Mouse (Mus musculus) intestine, postnatal 0 days (tissue): ENCODE measurements around the gene Lctl. TPM values are rescaled to one million over a fixed set of nuclear protein-coding genes. Genes with fewer than 3 reads are reported as not detected.

ENCODE experiments used
- ATAC-seq: fragments of 200-750 bp; cut with Nextera tagmentation; 2 replicates; pipeline ENCODE4 v1.8.0; 2017; ENCODE audit warnings: mild to moderate bottlenecking, moderate TSS enrichment, moderate library complexity
- H3K27ac ChIP-seq: fragments of 300-500 bp; sonication (generic); 2 replicates; pipeline ENCODE4 v1.5.1; 2014; ENCODE audit warnings: mild to moderate bottlenecking, low read depth, low read length, moderate library complexity
- H3K27me3 ChIP-seq: fragments of 300-500 bp; sonication (generic); replicated peaks from 2 replicates; pipeline ENCODE4 v1.6.1; 2014; ENCODE audit warnings: low read length, mixed read lengths; ENCODE audit not compliant: control insufficient read depth, insufficient read depth
- H3K36me3 ChIP-seq: fragments of 300-500 bp; sonication (generic); 2 replicates; pipeline ENCODE4 v1.6.1; 2014; ENCODE audit warnings: mild to moderate bottlenecking, moderate library complexity; ENCODE audit not compliant: control insufficient read depth, insufficient read depth
- H3K4me1 ChIP-seq: fragments of 300-500 bp; sonication (generic); replicated peaks from 2 replicates; pipeline ENCODE4 v1.6.1; 2014; ENCODE audit warnings: antibody characterized with exemption, low read length, mixed read lengths; ENCODE audit not compliant: control insufficient read depth, insufficient read depth
- H3K4me2 ChIP-seq: fragments of 300-500 bp; sonication (generic); replicated peaks from 2 replicates; pipeline ENCODE4 v1.6.1; 2014; ENCODE audit warnings: low read depth, mild to moderate bottlenecking, moderate library complexity
- H3K4me3 ChIP-seq: fragments of 300-500 bp; sonication (generic); 2 replicates; pipeline ENCODE4 v1.5.1; 2014; ENCODE audit warnings: low read depth, low read length
- H3K9ac ChIP-seq: fragments of 300-500 bp; sonication (generic); 2 replicates; pipeline ENCODE4 v1.6.1; 2014; ENCODE audit warnings: mild to moderate bottlenecking, low read depth, low read length
- H3K9me3 ChIP-seq: fragments of 300-500 bp; sonication (generic); 2 replicates; pipeline ENCODE4 v1.6.1; 2016; ENCODE audit warnings: mixed run types; ENCODE audit not compliant: control insufficient read depth
- CTCF ChIP-seq: sonication (generic); IDR thresholded peaks from 2 replicates; pipeline ENCODE4 v1.5.1; 2016; ENCODE audit warnings: low read depth, mild to moderate bottlenecking, control low read depth, antibody characterized with exemption, moderate library complexity
- WGBS: fragments of 180-500 bp; shearing (Covaris S2); extraction: QIAGEN DNeasy Blood & Tissue Kit; methylation state at CpG from one replicate; pipeline ENCODE4 v1.1.7; 2014; 5-methylcytosine and 5-hydroxymethylcytosine counted together
- polyA plus RNA-seq: library from polyadenylated mRNA; unstranded; fragments of >200 nt; fragmentation: Nextera tagmentation; extraction: Ambion mirVana; gene quantifications from 2 replicates; pipeline ENCODE4 v1.2.1, GENCODE M21; 2015

Lctl gene
- polyA plus RNA-seq = 0.09 and 0.22 TPM in 2 replicates

DNA sequence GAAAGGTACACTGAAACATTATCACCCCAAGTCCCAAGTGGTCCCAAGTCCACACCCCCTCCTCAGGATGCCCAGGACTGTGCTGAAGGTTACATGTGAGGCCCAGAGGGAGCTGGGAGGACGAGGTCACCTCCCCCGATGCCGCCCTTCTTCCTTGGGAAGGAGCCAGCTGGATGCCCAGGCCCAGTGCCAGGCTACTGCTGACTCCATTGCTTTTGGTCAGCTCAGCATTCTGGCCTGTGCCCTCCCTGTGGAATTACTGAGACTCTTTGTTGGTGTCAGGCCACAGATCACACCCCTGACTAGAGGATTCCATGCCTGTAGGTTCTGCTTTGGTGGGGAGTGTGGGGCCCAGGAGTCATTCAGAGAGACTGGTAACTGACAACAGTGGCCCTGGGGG lies at the start of gene Lctl:
Gene Lctl (plus strand): TSS at position 272 of the 400 bp plus-strand sequence.
- no peaks in the 10 kb centered on the region for H3K9me3 ChIP-seq
- no peaks in the 10 kb centered on the region for H3K27me3 ChIP-seq
- ATAC-seq = no peak
- H3K4me3 ChIP-seq = no peak within 1 kb of the TSS
- no peak for TF ChIP-seq CTCF
- no peaks in the 10 kb centered on the region for H3K36me3 ChIP-seq
- no peaks in the 10 kb centered on the region for H3K4me1 ChIP-seq
- H3K4me2 ChIP-seq = no peak within 1 kb of the TSS
- WGBS = 75% methylated on average over 3 of the region's 3 CpGs
- H3K9ac ChIP-seq = no peak within 1 kb of the TSS
- H3K27ac ChIP-seq = no peak within 1 kb of the TSS

DNA sequence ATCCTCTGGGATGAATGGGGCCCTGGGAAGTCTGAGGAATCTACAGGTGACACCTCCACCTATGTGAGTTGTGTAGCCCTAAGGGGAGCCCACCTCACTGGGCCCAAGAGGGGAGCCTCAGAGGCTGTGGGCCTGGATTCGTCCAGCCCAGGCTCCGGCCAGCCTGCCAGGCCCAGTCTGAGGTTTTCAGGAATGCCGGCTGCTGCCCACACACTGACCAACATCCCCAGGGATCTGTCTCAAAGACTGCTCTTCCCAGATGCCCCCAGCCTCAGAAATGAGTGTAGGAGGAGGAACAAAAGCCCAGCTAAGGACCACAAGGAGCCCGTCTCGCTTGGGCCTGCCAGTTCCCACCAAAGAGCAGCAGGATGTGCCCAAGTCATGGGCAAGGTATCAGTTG lies 49.2 kb upstream of the Lctl start:
- WGBS = 95% methylated on average over 5 of the region's 5 CpGs

DNA sequence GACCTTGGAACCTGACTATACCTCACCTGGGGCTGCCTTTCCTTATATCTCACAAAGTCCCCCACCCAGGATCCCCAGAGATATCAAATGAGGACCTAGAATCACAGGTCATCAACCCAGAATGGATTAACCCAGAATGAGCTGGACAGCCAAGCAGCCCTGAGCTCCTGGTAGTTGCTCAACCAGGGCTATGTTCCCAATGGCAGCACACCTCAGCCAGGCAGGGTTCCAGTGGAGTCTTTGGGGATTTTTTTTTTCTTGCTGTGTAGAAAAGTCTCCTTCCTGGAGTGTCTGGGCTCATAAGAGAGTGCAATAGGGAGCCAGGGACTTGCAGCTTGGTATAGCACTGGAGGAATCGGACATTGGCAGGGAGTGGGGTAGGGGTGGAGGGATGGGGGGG lies 48.4 kb upstream of the Lctl start:
- Histone ChIP-seq H3K9ac (no peak overlapping the region), H3K4me1 (peaks cover 9% of the 10 kb centered on the region; the same call in 1 of the 2 replicates), H3K36me3 (no peaks in the 10 kb centered on the region), H3K4me2 (no peak overlapping the region), H3K27me3 (no peaks in the 10 kb centered on the region), H3K4me3 (no peak overlapping the region), H3K9me3 (no peaks in the 10 kb centered on the region), H3K27ac (no peak overlapping the region)
- 80% methylated on average over 1 of the region's 1 CpGs for WGBS
- no peak for ATAC-seq
- no peak for TF ChIP-seq CTCF

More for the DNA sequence above, 49.2 kb upstream of the Lctl start:
- Histone ChIP-seq H3K9ac (no peak overlapping the region), H3K27me3 (no peaks in the 10 kb centered on the region), H3K4me1 (peaks cover 11% of the 10 kb centered on the region; the same call in 1 of the 2 replicates), H3K4me2 (no peak overlapping the region), H3K36me3 (no peaks in the 10 kb centered on the region), H3K9me3 (no peaks in the 10 kb centered on the region), H3K27ac (peak overlapping the region; percentile 21; the same call in 1 of the 2 replicates), H3K4me3 (no peak overlapping the region)
- no peak for ATAC-seq
- no peak for TF ChIP-seq CTCF

DNA sequence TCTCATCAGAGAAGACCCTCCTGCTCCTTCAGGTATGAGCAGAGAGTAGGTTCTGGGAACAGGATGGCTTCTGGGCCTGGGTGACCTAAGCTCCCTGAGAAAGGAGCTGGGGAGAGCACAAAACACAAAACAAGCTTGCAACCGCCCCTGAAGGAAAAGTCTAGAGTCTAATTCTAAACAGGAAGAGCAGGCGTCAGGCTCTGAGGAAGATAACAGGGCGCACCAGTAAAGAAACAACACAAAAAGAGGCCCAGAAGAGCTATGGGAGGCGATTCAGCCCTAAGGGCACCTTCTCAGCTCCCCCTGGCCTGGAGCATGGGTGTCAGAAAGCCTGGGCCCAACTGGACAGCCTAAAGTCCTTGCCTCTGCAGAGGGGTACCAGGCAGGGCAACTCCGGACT lies 47.8 kb upstream of the Lctl start:
- Histone ChIP-seq H3K9me3 (no peaks in the 10 kb centered on the region), H3K4me1 (peaks cover 9% of the 10 kb centered on the region; the same call in 1 of the 2 replicates), H3K9ac (no peak overlapping the region), H3K4me2 (no peak overlapping the region), H3K36me3 (no peaks in the 10 kb centered on the region), H3K27ac (peak overlapping the region; percentile 64), H3K27me3 (no peaks in the 10 kb centered on the region), H3K4me3 (no peak overlapping the region)
- no peak for ATAC-seq
- TF ChIP-seq CTCF = no peak
- whole genome bisulfite sequencing = 46% methylated on average over 5 of the region's 5 CpGs

DNA sequence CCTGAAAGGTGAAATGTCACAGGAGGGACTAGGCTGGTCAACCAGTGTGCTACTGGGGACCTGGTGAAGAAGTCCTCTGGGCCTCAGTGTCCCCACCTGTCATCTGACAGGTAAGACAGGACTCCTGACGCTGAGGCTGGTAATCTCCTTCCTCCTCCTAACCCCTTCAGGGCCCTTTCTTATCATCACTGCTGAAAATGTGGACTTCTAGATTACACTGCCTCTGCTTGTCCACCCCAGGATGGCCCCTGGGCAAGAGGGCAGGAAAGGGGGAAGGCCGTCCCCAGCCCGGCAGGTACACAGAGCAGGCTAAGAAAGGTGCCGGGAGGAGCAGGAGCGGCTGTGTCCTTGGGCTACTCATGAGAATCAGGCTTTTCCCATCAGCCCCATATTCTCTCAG lies 46.3 kb upstream of the Lctl start:
- TF ChIP-seq CTCF = no peak
- Histone ChIP-seq H3K27me3 (no peaks in the 10 kb centered on the region), H3K36me3 (no peaks in the 10 kb centered on the region), H3K4me2 (no peak overlapping the region), H3K4me3 (no peak overlapping the region), H3K4me1 (peaks cover 9% of the 10 kb centered on the region; the same call in 1 of the 2 replicates), H3K9ac (no peak overlapping the region), H3K9me3 (no peaks in the 10 kb centered on the region), H3K27ac (no peak overlapping the region)
- 59% methylated on average over 5 of the region's 5 CpGs for whole genome bisulfite sequencing
- ATAC-seq = peak; percentile 26; the same call in 1 of the 2 replicates

DNA sequence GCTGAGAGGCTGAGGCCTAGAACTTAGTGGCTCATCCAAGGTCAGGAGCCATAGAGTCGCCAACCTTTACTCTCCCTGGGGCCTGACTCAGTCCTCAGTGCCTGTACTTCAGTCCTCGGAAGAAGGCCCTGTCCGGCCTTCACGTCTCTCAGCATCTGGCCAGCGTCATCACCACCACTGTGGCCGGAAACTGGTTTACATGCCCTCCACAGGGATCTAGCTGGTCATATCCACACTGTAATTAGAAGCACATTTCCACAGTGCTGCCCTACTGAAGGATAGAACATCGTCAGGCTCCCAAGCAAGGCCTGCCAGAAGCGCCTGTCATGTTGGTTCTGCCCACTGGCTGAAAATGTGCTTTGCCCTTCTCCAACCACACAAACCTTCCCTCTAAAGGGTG lies 42.1 kb upstream of the Lctl start:
- H3K9me3 ChIP-seq = no peaks in the 10 kb centered on the region
- no peaks in the 10 kb centered on the region for H3K27me3 ChIP-seq
- 84% methylated on average over 8 of the region's 8 CpGs for WGBS
- no peak for TF ChIP-seq CTCF
- H3K9ac ChIP-seq = no peak overlapping the region
- no peak overlapping the region for H3K27ac ChIP-seq
- H3K4me1 ChIP-seq = no peaks in the 10 kb centered on the region
- H3K4me3 ChIP-seq = no peak overlapping the region
- no peaks in the 10 kb centered on the region for H3K36me3 ChIP-seq
- H3K4me2 ChIP-seq = no peak overlapping the region
- no peak for ATAC-seq

DNA sequence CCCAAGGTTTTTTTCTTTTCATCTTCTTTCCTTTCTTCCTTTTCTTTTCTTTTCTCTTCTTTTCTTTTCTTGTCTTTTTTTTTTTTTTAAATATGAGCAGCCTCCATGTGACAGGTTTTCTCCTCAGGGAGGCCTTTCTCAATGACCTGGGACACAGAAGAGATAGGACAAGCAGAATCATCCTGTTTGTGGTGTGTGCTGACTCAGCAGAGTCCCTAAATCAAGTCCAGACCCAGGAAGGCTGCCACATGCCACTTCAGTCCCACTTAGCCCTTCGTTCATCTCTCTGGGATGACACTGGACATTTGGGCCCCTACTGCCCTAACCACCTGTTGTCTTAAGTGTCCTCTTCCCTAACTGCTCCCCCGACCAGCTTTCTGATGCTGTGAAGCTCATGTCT lies 40.5 kb upstream of the Lctl start:
- WGBS = 74% methylated on average over 2 of the region's 2 CpGs

More for the DNA sequence above, 40.5 kb upstream of the Lctl start:
- Histone ChIP-seq H3K4me2 (no peak overlapping the region), H3K4me3 (no peak overlapping the region), H3K9ac (no peak overlapping the region), H3K36me3 (no peaks in the 10 kb centered on the region), H3K27ac (no peak overlapping the region), H3K9me3 (no peaks in the 10 kb centered on the region), H3K27me3 (no peaks in the 10 kb centered on the region), H3K4me1 (no peaks in the 10 kb centered on the region)
- no peak for TF ChIP-seq CTCF
- ATAC-seq = no peak
